Mouse (Mus musculus): ENCODE data around the gene Man1a2. TPM values are rescaled to one million over a fixed set of nuclear protein-coding genes. Genes with fewer than 3 reads are reported as not detected.

Man1a2 gene
- total and polyA plus RNA-seq, 2 experiments from 2014 or later = 49.0 to 73.2 TPM

GRCm38 (mm10) chr3:100610916-100611315 is 74.4 kb downstream of the Man1a2 start:
- Histone ChIP-seq H3K27me3 (ENCODE audit: insufficient read depth, low read length) (no peaks in the 10 kb centered on the region), H3K4me2 (ENCODE audit: low read depth, low read length) (no peak overlapping the region), H3K4me1 (ENCODE audit: insufficient read depth, low read length) (no peaks in the 10 kb centered on the region), H3K27ac (no peak overlapping the region), H3K9me3 (ENCODE audit: low read length) (no peaks in the 10 kb centered on the region), H3K36me3 (ENCODE audit: insufficient read depth, low read length) (no peaks in the 10 kb centered on the region), H3K4me3 (ENCODE audit: low read length) (no peak overlapping the region), H3K9ac (replicated peaks; ENCODE audit: low read length) (no peak overlapping the region)
- DNase-seq (ENCODE audit: low spot score) = no peak
- 69% methylated on average over 1 of the region's 1 CpGs for WGBS
- no peak for TF ChIP-seq CTCF (IDR thresholded peaks at IDR 0.05; ENCODE audit: low read depth)
- ATAC-seq = no peak

DNA sequence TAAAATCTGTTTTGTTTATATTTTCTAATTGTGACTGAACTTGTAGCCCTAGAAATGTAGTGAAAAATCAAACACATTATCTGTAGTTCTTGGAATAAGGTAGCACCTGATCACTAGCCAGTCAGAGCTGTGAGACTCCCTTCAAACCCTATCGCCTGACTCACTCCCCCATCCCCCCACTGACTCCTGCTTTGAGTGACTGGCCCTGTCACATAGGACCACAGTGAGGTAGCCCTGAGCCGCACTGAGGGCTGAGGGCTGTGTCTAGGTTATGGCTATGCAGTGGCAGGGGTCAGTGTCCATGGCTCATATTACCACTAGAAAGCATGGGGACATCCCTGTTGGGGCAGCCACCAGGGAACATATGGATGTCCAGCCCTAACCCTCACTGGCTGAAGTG is 80.8 kb downstream of the Man1a2 start:
- H3K4me1 ChIP-seq (ENCODE audit: insufficient read depth, low read length) = no peaks in the 10 kb centered on the region
- H3K4me3 ChIP-seq (ENCODE audit: low read length) = no peak overlapping the region
- no peaks in the 10 kb centered on the region for H3K27me3 ChIP-seq (ENCODE audit: insufficient read depth, low read length)
- no peak for ATAC-seq
- TF ChIP-seq CTCF (IDR thresholded peaks at IDR 0.05; ENCODE audit: low read depth) = no peak
- no peak overlapping the region for H3K4me2 ChIP-seq (ENCODE audit: low read depth, low read length)
- no peaks in the 10 kb centered on the region for H3K36me3 ChIP-seq (ENCODE audit: insufficient read depth, low read length)
- 0 out of 2 replicates have a peak, but pooled peaks cover 3% of the 10 kb centered on the region for H3K9me3 ChIP-seq (ENCODE audit: low read length)
- no peak overlapping the region for H3K9ac ChIP-seq (replicated peaks; ENCODE audit: low read length)
- 96% methylated on average over 2 of the region's 2 CpGs for WGBS
- DNase-seq (ENCODE audit: low spot score) = no peak
- no peak overlapping the region for H3K27ac ChIP-seq

DNA sequence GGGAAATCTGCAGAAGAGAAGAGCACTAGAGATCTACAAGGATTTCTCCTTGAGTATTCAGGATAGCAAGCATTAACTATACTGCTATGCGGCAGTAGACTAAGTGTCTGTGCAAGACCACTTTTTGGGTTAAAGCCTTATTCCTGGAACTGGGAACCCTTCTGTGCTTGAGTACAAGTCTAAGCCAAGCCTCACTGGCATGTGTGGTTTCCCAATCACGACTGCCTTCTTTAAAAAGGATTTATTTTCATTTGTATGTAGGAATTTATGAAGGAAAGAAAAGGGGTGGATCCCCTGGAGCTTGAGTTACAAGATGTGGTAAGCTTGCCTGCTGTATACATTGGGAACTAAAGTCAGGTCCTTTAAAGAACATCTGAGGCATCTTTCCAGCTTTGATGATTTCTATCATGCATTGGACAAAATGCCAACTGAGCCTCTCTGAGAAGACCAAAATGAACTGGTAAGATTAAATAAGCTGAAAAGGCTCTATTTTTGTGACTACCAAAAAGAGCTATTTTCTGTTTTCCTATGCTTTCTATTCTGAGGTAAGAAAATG is 86.0 kb downstream of the Man1a2 start:
- Histone ChIP-seq H3K9ac (replicated peaks; ENCODE audit: low read length) (no peak overlapping the region), H3K36me3 (ENCODE audit: insufficient read depth, low read length) (no peaks in the 10 kb centered on the region), H3K27ac (no peak overlapping the region), H3K9me3 (ENCODE audit: low read length) (0 out of 2 replicates have a peak, but pooled peaks cover 3% of the 10 kb centered on the region), H3K4me2 (ENCODE audit: low read depth, low read length) (no peak overlapping the region), H3K4me1 (ENCODE audit: insufficient read depth, low read length) (no peaks in the 10 kb centered on the region), H3K4me3 (ENCODE audit: low read length) (no peak overlapping the region), H3K27me3 (ENCODE audit: insufficient read depth, low read length) (no peaks in the 10 kb centered on the region)
- WGBS = 82% methylated on average over 2 of the region's 2 CpGs
- no peak for TF ChIP-seq CTCF (IDR thresholded peaks at IDR 0.05; ENCODE audit: low read depth)
- ATAC-seq = no peak
- DNase-seq (ENCODE audit: low spot score) = no peak

DNA sequence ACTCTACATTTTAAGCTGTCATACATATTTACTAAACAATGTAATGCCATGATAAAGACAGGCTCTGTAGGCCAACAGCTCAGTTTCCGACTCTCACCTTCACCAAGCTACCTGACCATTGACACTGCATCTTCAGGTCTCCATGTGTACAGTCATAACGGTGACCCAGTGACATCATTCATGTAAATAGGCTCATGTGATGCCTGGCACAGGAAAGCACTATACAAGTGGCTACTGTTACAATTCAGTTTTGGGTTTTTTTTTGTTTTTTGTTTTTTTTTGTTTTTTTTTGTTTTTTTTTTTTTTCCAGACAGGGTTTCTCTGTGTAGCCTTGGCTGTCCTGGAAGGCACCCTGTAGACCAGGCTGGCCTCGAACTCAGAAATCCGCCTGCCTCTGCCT is 94.2 kb downstream of the Man1a2 start:
- no peak overlapping the region for H3K9ac ChIP-seq (replicated peaks; ENCODE audit: low read length)
- H3K27ac ChIP-seq = no peak overlapping the region
- H3K9me3 ChIP-seq (ENCODE audit: low read length) = no peaks in the 10 kb centered on the region
- no peak overlapping the region for H3K4me2 ChIP-seq (ENCODE audit: low read depth, low read length)
- DNase-seq (ENCODE audit: low spot score) = no peak
- no peak for TF ChIP-seq CTCF (IDR thresholded peaks at IDR 0.05; ENCODE audit: low read depth)
- H3K4me1 ChIP-seq (ENCODE audit: insufficient read depth, low read length) = no peaks in the 10 kb centered on the region
- WGBS = 94% methylated on average over 4 of the region's 4 CpGs
- no peak overlapping the region for H3K4me3 ChIP-seq (ENCODE audit: low read length)
- ATAC-seq = no peak
- H3K27me3 ChIP-seq (ENCODE audit: insufficient read depth, low read length) = no peaks in the 10 kb centered on the region
- no peaks in the 10 kb centered on the region for H3K36me3 ChIP-seq (ENCODE audit: insufficient read depth, low read length)

DNA sequence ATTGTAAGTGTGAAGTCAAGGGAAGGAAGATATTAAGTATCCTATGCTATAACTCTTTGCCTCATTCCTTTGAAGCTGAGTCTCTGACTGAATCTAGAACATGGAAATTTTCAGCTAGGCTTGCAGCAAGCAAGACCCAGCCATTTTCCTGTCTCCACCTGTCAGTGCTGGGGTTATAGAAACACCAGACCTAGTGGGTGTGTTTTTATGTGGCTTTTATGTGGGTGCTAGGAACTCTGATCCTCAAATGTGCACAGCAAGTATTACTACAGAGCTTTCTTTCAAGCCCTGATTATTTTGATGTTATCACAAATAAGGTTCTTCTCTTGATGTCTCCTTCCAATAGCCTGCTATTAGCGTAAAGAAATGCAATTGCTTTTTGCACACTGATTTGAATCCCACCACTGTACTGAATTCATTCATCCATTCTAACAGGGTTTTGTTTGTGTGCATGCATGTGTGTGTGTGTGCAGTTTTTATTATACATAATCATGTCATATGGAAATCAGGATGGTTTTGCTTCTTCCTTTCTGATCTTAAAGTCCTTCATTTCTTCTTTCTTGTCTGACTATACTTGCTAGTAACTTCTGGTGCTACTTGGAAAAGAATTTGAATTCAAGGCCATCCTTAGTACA is 102.5 kb downstream of the Man1a2 start:
- WGBS = 85% methylated on average over 1 of the region's 1 CpGs
- TF ChIP-seq CTCF (IDR thresholded peaks at IDR 0.05; ENCODE audit: low read depth) = no peak

DNA sequence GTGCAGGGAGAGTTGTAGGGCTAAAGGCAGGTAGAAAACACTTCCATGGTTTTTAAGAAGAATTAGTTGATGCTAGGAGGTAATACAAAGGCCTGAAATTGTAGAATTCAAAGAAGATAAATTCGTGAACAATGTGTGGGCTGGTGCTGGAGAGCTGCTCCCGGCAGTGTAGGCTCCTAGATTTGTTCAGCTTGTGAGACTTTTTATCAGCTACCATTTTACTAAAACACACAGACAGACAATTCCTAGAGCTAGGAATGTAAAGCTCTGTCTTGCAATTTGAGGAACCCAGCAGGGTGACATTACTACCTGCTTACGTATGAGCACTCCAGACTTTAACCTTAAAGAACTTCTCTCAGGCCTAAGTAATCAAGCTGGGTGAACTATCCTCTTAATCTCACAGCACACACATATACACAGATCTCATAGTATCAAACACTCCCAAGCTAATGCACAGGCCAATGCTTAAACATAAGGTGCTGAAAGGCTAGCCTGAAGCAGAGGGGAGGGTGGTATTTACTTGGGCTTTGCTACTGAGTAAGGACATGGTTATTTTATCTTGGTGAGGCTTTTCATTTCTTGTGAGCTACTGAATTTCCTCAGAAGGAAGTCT is 112.6 kb downstream of the Man1a2 start:
- ATAC-seq (no peak), DNase-seq (ENCODE audit: low spot score) (no peak)
- TF ChIP-seq CTCF (IDR thresholded peaks at IDR 0.05; ENCODE audit: low read depth) = no peak
- no peak overlapping the region for H3K9ac ChIP-seq (replicated peaks; ENCODE audit: low read length)
- H3K4me1 ChIP-seq (ENCODE audit: insufficient read depth, low read length) = no peaks in the 10 kb centered on the region
- 0 out of 2 replicates have a peak, but pooled peaks cover 2% of the 10 kb centered on the region for H3K36me3 ChIP-seq (ENCODE audit: insufficient read depth, low read length)
- H3K9me3 ChIP-seq (ENCODE audit: low read length) = no peaks in the 10 kb centered on the region
- no peak overlapping the region for H3K4me2 ChIP-seq (ENCODE audit: low read depth, low read length)
- WGBS = 75% methylated on average over 3 of the region's 3 CpGs
- H3K27ac ChIP-seq = no peak overlapping the region
- no peaks in the 10 kb centered on the region for H3K27me3 ChIP-seq (ENCODE audit: insufficient read depth, low read length)
- H3K4me3 ChIP-seq (ENCODE audit: low read length) = no peak overlapping the region

More for the DNA sequence above, 102.5 kb downstream of the Man1a2 start:
- H3K9ac ChIP-seq (replicated peaks; ENCODE audit: low read length) = no peak overlapping the region
- no peaks in the 10 kb centered on the region for H3K4me1 ChIP-seq (ENCODE audit: insufficient read depth, low read length)
- no peaks in the 10 kb centered on the region for H3K27me3 ChIP-seq (ENCODE audit: insufficient read depth, low read length)
- ATAC-seq (no peak), DNase-seq (ENCODE audit: low spot score) (no peak)
- no peak overlapping the region for H3K4me3 ChIP-seq (ENCODE audit: low read length)
- no peaks in the 10 kb centered on the region for H3K9me3 ChIP-seq (ENCODE audit: low read length)
- no peak overlapping the region for H3K27ac ChIP-seq
- no peak overlapping the region for H3K4me2 ChIP-seq (ENCODE audit: low read depth, low read length)
- H3K36me3 ChIP-seq (ENCODE audit: insufficient read depth, low read length) = no peaks in the 10 kb centered on the region

Data from hindbrain, postnatal 0 days (tissue).